In the genomic region with DNA sequence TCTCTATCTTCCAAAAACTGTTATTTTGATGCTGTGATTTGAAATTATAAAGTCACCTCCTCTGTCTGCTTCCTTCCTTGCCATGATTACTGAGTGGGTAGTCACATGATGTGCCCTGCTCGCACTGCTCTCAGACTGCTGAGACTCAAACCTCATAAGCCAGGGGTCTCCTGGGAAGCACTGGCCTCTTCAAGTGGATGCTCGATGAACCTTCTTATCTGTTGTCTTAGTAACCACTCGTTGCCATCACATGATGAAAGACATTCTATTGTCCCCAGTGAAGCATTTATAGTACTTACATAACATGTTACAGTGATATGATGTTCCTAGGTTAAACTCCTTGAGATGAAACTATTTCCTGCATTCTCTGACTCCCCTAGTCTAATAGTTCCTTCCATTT, we compare ENCODE assay signal across 34 mouse cellular contexts. TPM values are rescaled to one million over a fixed set of nuclear protein-coding genes. Genes with fewer than 3 reads are reported as not detected.
DNase-seq lines count a peak whose midpoint lies in the region; ATAC-seq and TF ChIP-seq lines count a peak whose summit lies in the region.
"Had no signal": no experiment of that assay in that cellular context is flagged by ENCODE, and none has a peak within 500 bp of the region (broad histone marks: within the 10 kb centered on the region; RNA-seq: fewer than 3 reads in every experiment).

No protein-coding gene starts in this region.

- DNase-seq in heart, adult 18-20 months, result no peak
- peak; percentile 54 for DNase-seq in brain, embryonic 14.5 days (ENCODE audit: low read depth)
- DNase-seq in retina, postnatal 1 day, result peak; percentile 15
- no peak for DNase-seq in lung, postnatal 10 days
- DNase-seq: adrenal gland, postnatal 14 days; cerebellum, adult 11-12 months; cerebellum, adult 9-11 months; embryo, embryonic 11 days; gastrocnemius, adult 2 months; gastrocnemius, postnatal 36 days; heart, postnatal 36 days; kidney, adult 11 months; kidney, postnatal 14 days; lung, postnatal 36 days; right cerebral cortex, adult 18-20 months; spleen, adult 18-20 months; thymus, adult 18-20 months; thymus, postnatal 25 days had no signal

- H3K27me3 ChIP-seq in heart, embryonic 11.5 days (ENCODE audit: control insufficient read depth, insufficient read depth, low read length), result no peaks in the 10 kb centered on the region
- no peaks in the 10 kb centered on the region for H3K27me3 ChIP-seq in midbrain, embryonic 12.5 days
- no peaks in the 10 kb centered on the region for H3K27me3 ChIP-seq in midbrain, embryonic 15.5 days (replicated peaks)
- H3K27me3 ChIP-seq: embryonic facial prominence, embryonic 12.5 days; hindbrain, embryonic 12.5 days; limb, embryonic 13.5 days; lung, embryonic 15.5 days; Patski had no signal

- H3K27ac ChIP-seq in heart, embryonic 11.5 days (ENCODE audit: low read depth, low read length), result no peak overlapping the region
- H3K27ac ChIP-seq in midbrain, embryonic 12.5 days (replicated peaks), result 0 out of 2 replicates have a peak overlapping the region, but pooled peaks have one; percentile 3
- no peak overlapping the region for H3K27ac ChIP-seq in midbrain, embryonic 15.5 days
- H3K27ac ChIP-seq: embryonic facial prominence, embryonic 12.5 days; gastrocnemius, adult 2 months; heart, embryonic 10.5 days; hindbrain, embryonic 12.5 days; hindbrain, postnatal 0 days; limb, embryonic 13.5 days; lung, embryonic 15.5 days; stomach, postnatal 0 days had no signal

- H3K4me3 ChIP-seq in heart, embryonic 11.5 days (ENCODE audit: low read depth, low read length), result no peak overlapping the region
- no peak overlapping the region for H3K4me3 ChIP-seq in midbrain, embryonic 12.5 days
- H3K4me3 ChIP-seq in midbrain, embryonic 15.5 days, result no peak overlapping the region
- H3K4me3 ChIP-seq: embryonic facial prominence, embryonic 12.5 days; gastrocnemius, adult 2 months; heart, embryonic 10.5 days; hindbrain, embryonic 12.5 days; limb, embryonic 13.5 days; lung, embryonic 15.5 days; myocyte had no signal

- H3K4me1 ChIP-seq in heart, embryonic 11.5 days (ENCODE audit: control insufficient read depth, insufficient read depth, low read length), result no peaks in the 10 kb centered on the region
- H3K4me1 ChIP-seq in midbrain, embryonic 12.5 days, result no peaks in the 10 kb centered on the region
- H3K4me1 ChIP-seq in midbrain, embryonic 15.5 days, result no peaks in the 10 kb centered on the region
- H3K4me1 ChIP-seq: embryonic facial prominence, embryonic 12.5 days; heart, embryonic 10.5 days; hindbrain, embryonic 12.5 days; limb, embryonic 13.5 days; lung, embryonic 15.5 days had no signal

- no peaks in the 10 kb centered on the region for H3K36me3 ChIP-seq in heart, embryonic 11.5 days (ENCODE audit: control insufficient read depth, insufficient read depth, low read length)
- no peaks in the 10 kb centered on the region for H3K36me3 ChIP-seq in midbrain, embryonic 12.5 days
- H3K36me3 ChIP-seq in midbrain, embryonic 15.5 days (replicated peaks), result no peaks in the 10 kb centered on the region
- H3K36me3 ChIP-seq: embryonic facial prominence, embryonic 12.5 days; G1E; heart, embryonic 10.5 days; hindbrain, embryonic 12.5 days; limb, embryonic 13.5 days; lung, embryonic 15.5 days had no signal

- WGBS in heart, embryonic 11.5 days (ENCODE audit: insufficient replicate concordance), result 22% methylated on average over 3 of the region's 3 CpGs
- WGBS in midbrain, embryonic 12.5 days, result 42% methylated on average over 3 of the region's 3 CpGs
- 44% methylated on average over 3 of the region's 3 CpGs for WGBS in midbrain, embryonic 15.5 days

- no peak for TF ChIP-seq CTCF in brain, embryonic 14.5 days (IDR thresholded peaks at IDR 0.05; ENCODE audit: borderline replicate concordance, extremely low read depth, insufficient read depth, insufficient read length)

- no peak overlapping the region for H3K4me2 ChIP-seq in heart, embryonic 11.5 days
- H3K4me2 ChIP-seq in midbrain, embryonic 12.5 days (replicated peaks), result no peak overlapping the region
- H3K4me2 ChIP-seq in midbrain, embryonic 15.5 days, result no peak overlapping the region
- H3K4me2 ChIP-seq: embryonic facial prominence, embryonic 12.5 days; hindbrain, embryonic 12.5 days; limb, embryonic 13.5 days; liver, embryonic 11.5 days; lung, embryonic 15.5 days; midbrain, embryonic 11.5 days had no signal

- no peak for TF ChIP-seq POLR2A in brain, embryonic 14.5 days (IDR thresholded peaks at IDR 0.05; ENCODE audit: borderline replicate concordance, extremely low read depth, insufficient read depth, insufficient read length, poor library complexity, severe bottlenecking)

- H3K9me3 ChIP-seq in heart, embryonic 11.5 days (replicated peaks; ENCODE audit: control insufficient read depth, low read length), result no peaks in the 10 kb centered on the region
- H3K9me3 ChIP-seq in midbrain, embryonic 12.5 days, result no peaks in the 10 kb centered on the region
- no peaks in the 10 kb centered on the region for H3K9me3 ChIP-seq in midbrain, embryonic 15.5 days
- H3K9me3 ChIP-seq: embryonic facial prominence, embryonic 12.5 days; G1E; heart, embryonic 10.5 days; hindbrain, embryonic 12.5 days; limb, embryonic 13.5 days; lung, embryonic 15.5 days had no signal

- ATAC-seq in heart, embryonic 11.5 days (replicated peaks; ENCODE audit: insufficient number of reproducible peaks, low FRiP score, low TSS enrichment), result no peak
- no peak for ATAC-seq in midbrain, embryonic 12.5 days (ENCODE audit: low FRiP score, low read depth)
- ATAC-seq in midbrain, embryonic 15.5 days (replicated peaks), result no peak
- ATAC-seq: forebrain, embryonic 16.5 days; hindbrain, postnatal 0 days; Patski had no signal

- 0 out of 2 replicates have a peak overlapping the region, but pooled peaks have one; percentile 30 for H3K9ac ChIP-seq in heart, embryonic 11.5 days (ENCODE audit: low read depth, low read length)
- no peak overlapping the region for H3K9ac ChIP-seq in midbrain, embryonic 12.5 days (replicated peaks)
- H3K9ac ChIP-seq in midbrain, embryonic 15.5 days, result no peak overlapping the region
- H3K9ac ChIP-seq: embryonic facial prominence, embryonic 12.5 days; hindbrain, embryonic 12.5 days; limb, embryonic 13.5 days; lung, embryonic 15.5 days had no signal

RNA-seq across cellular contexts. Expression of a gene that starts 33.6 kb away (rescaled TPM):
- polyA plus RNA-seq in heart, embryonic 11.5 days (2014; fragmentation: Nextera tagmentation; extraction: Ambion mirVana), result 9.1 and 9.9 TPM in 2 replicates
- total RNA-seq in heart, adult 18-20 months (2021), result 1 to 10 TPM; 3.6 to 5.1 TPM
- 17.2 and 17.9 TPM in 2 replicates for polyA plus RNA-seq in midbrain, embryonic 12.5 days (2016; fragmentation: Nextera tagmentation; extraction: Ambion mirVana)
- 28.9 and 30.3 TPM in 2 replicates for polyA plus RNA-seq in midbrain, embryonic 15.5 days (2015; fragmentation: Nextera tagmentation; extraction: Ambion mirVana)
- polyA plus RNA-seq in brain, embryonic 14.5 days (2012; rRNA removed), result 15.0 and 17.1 TPM in 2 replicates

RNA-seq across cellular contexts. Expression of a gene that starts 37.1 kb away (rescaled TPM):
- polyA plus RNA-seq in heart, embryonic 11.5 days (2014; fragmentation: Nextera tagmentation; extraction: Ambion mirVana), result 163 and 172 TPM in 2 replicates
- total RNA-seq in heart, adult 18-20 months (2021), result 100 to 1,000 TPM; 265 to 312 TPM
- polyA plus RNA-seq in midbrain, embryonic 12.5 days (2016; fragmentation: Nextera tagmentation; extraction: Ambion mirVana), result 232 and 244 TPM in 2 replicates
- polyA plus RNA-seq in midbrain, embryonic 15.5 days (2015; fragmentation: Nextera tagmentation; extraction: Ambion mirVana), result 223 and 231 TPM in 2 replicates
- polyA plus RNA-seq in brain, embryonic 14.5 days (2012; rRNA removed), result 195 and 261 TPM in 2 replicates

Comparison
In these comparisons a context has a peak if more than half of its experiments do, and no peak if none do; other contexts are left out.
1. DNase-seq: peak in brain, embryonic 14.5 days (single experiment) and retina, postnatal 1 day (single experiment); none in heart, adult 18-20 months (0 of 2) and lung, postnatal 10 days (single experiment).